Mouse (Mus musculus) cerebellum, adult 18-20 months (tissue): Measurements from ENCODE around the gene Bahcc1.

ENCODE experiments used
- DNase-seq, 2 experiments: peaks; one replicate each; pipeline ENCODE4 v3.0.0; 2021

Gene Bahcc1

GRCm38 (mm10) chr11:120303119-120303518, 70.4 kb downstream of the Bahcc1 start:
- no peak for DNase-seq

GRCm38 (mm10) chr11:120303559-120304349, 71.0 kb downstream of the Bahcc1 start:
- DNase-seq: peak in 1 of 2 experiments; percentile 10

GRCm38 (mm10) chr11:120304350-120304694, 71.6 kb downstream of the Bahcc1 start:
- DNase-seq: peak in 1 of 2 experiments; percentile 25

GRCm38 (mm10) chr11:120304886-120305534, 72.3 kb downstream of the Bahcc1 start:
- DNase-seq: peak; percentile 90 to 91

- peak; percentile 3 to 22 for DNase-seq
Measured at GRCm38 (mm10) chr11:120305535-120306365, 73.0 kb downstream of the Bahcc1 start.

- DNase-seq: peak; percentile 3 to 15
Measured at GRCm38 (mm10) chr11:120306366-120307131, 73.8 kb downstream of the Bahcc1 start.

GRCm38 (mm10) chr11:120307132-120307413, 74.3 kb downstream of the Bahcc1 start:
- peak in 1 of 2 experiments; percentile 11 for DNase-seq

- peak; percentile 93 to 98 for DNase-seq
Measured at GRCm38 (mm10) chr11:120307566-120308430, 75.1 kb downstream of the Bahcc1 start.

GRCm38 (mm10) chr11:120308441-120309320, 75.9 kb downstream of the Bahcc1 start:
- peak; percentile 6 to 12 for DNase-seq

GRCm38 (mm10) chr11:120310813-120311312, 78.1 kb downstream of the Bahcc1 start:
- DNase-seq: peak; percentile 94 to 97

GRCm38 (mm10) chr11:120311561-120311960, 78.8 kb downstream of the Bahcc1 start:
- peak in 1 of 2 experiments; percentile 22 for DNase-seq

- no peak for DNase-seq
Measured at GRCm38 (mm10) chr11:120312069-120312468, 79.3 kb downstream of the Bahcc1 start.

GRCm38 (mm10) chr11:120313906-120314685, 81.3 kb downstream of the Bahcc1 start:
- peak in 1 of 2 experiments; percentile 3 for DNase-seq

GRCm38 (mm10) chr11:120314721-120315415, 82.1 kb downstream of the Bahcc1 start:
- DNase-seq: peak in 1 of 2 experiments; percentile 39

GRCm38 (mm10) chr11:120315416-120315761, 82.6 kb downstream of the Bahcc1 start:
- DNase-seq: peak in 1 of 2 experiments; percentile 51

- DNase-seq: peak; percentile 90 to 96
Measured at GRCm38 (mm10) chr11:120315832-120316689, 83.3 kb downstream of the Bahcc1 start.

- DNase-seq: no peak
Measured at GRCm38 (mm10) chr11:120316690-120317254, 84.0 kb downstream of the Bahcc1 start.

- no peak for DNase-seq
Measured at GRCm38 (mm10) chr11:120317456-120317855, 84.7 kb downstream of the Bahcc1 start.
